Mouse (Mus musculus) megakaryocyte-erythroid progenitor cell, adult 5-6 weeks (primary cell): Measurements from ENCODE around the gene Tmtc1. TPM values are rescaled to one million over a fixed set of nuclear protein-coding genes. Genes with fewer than 3 reads are reported as not detected.

Source experiments
- ATAC-seq: replicated peaks from 2 replicates; pipeline ENCODE4 v1.8.0; 2016; ENCODE audit warnings: mild to moderate bottlenecking, inconsistent platforms; ENCODE audit not compliant: severe bottlenecking, poor library complexity, low FRiP score, low TSS enrichment
- total RNA-seq, 2 experiments: library from RNA; stranded (forward) in 1 of 2; stranded (reverse) in 1 of 2; fragments of 200-1000, 215-1000 nt in 1 of 2; fragments of >200 nt in 1 of 2; fragmentation: Nextera tagmentation in 1 of 2; gene quantifications; 2 replicates each; pipeline ENCODE4 v1.2.3; 2014 to 2017

Gene Tmtc1
- total RNA-seq, 2 experiments from 2014 or later: 0.14 TPM; not detected in 1

- ATAC-seq: peak; percentile 94
Observed at GRCm38 (mm10) chr6:148211897-148212680, 232.1 kb downstream of the Tmtc1 start, which contains the start of gene Ergic2. Ergic2 (minus strand) TSS chr6:148212374.

GRCm38 (mm10) chr6:148211391-148211876, 232.8 kb downstream of the Tmtc1 start:
- ATAC-seq: peak; percentile 42

GRCm38 (mm10) chr6:148207522-148207921, 236.7 kb downstream of the Tmtc1 start:
- no peak for ATAC-seq

- ATAC-seq: no peak
Observed at GRCm38 (mm10) chr6:148205134-148205533, 239.1 kb downstream of the Tmtc1 start.

- ATAC-seq: no peak
Observed at GRCm38 (mm10) chr6:148199729-148200128, 244.5 kb downstream of the Tmtc1 start.

- ATAC-seq: no peak
Observed at GRCm38 (mm10) chr6:148199177-148199576, 245.0 kb downstream of the Tmtc1 start.

GRCm38 (mm10) chr6:148193972-148194701, 250.1 kb downstream of the Tmtc1 start:
- no peak for ATAC-seq

GRCm38 (mm10) chr6:148185694-148186093, 258.5 kb downstream of the Tmtc1 start:
- no peak for ATAC-seq

Other genes starting within 250 kb of the Tmtc1 start
- 72.8 and 125 TPM in 2 replicates for gene Ergic2, start 232.0 kb downstream of the Tmtc1 start, total RNA-seq (2014; fragmentation: Nextera tagmentation)
- gene Ergic2, start 232.0 kb downstream of the Tmtc1 start, total RNA-seq (2017): 143 and 148 TPM in 2 replicates